Mouse (Mus musculus) adrenal gland, adult 18-20 months (tissue): ENCODE data around the gene Rnf43. TPM values are rescaled to one million over a fixed set of nuclear protein-coding genes. Genes with fewer than 3 reads are reported as not detected.

Source experiments
- microRNA-seq, 2 experiments: library from miRNA; unstranded; fragments of <30 nt; microRNA quantifications; one replicate each; pipeline ENCODE4 v1.2.0; 2021; ENCODE audit warnings: borderline number of aligned reads in 2 of 2
- total RNA-seq, 2 experiments: library from RNA; stranded (reverse); gene quantifications; 1 replicate in 1 of 2; 2 replicates in 1 of 2; pipeline ENCODE4 v1.2.3; 2021

The Rnf43 gene
- total RNA-seq, 2 experiments from 2014 or later: 4.7 to 5.1 TPM

Small RNAs within 50 kb of the gene (microRNA-seq; reads per million reads assigned to microRNA genes)
- gene Mir142: 0 reads per million in 2 experiments
- 0 reads per million in 2 experiments for gene Mir142b

Other genes with a start within 250 kb of the Rnf43 start
- gene Gm11492, start 96.1 kb upstream of the Rnf43 start, total RNA-seq: not detected
- 10 to 100 TPM; 39.9 to 63.2 TPM for gene Sept4, start 93.8 kb upstream of the Rnf43 start, total RNA-seq
- 10 to 100 TPM; 25.6 to 29.7 TPM for gene Mtmr4, start 70.6 kb upstream of the Rnf43 start, total RNA-seq
- under 1 TPM; 0.06 to 0.07 TPM for gene Hsf5, start 45.6 kb upstream of the Rnf43 start, total RNA-seq
- 10 to 100 TPM; 65.5 to 72.4 TPM for gene Supt4a, start 74.8 kb downstream of the Rnf43 start, total RNA-seq
- 1 to 10 TPM; 7.6 to 9.5 TPM for gene Tspoap1, start 97.8 kb downstream of the Rnf43 start, total RNA-seq
- not detected for gene Mpo, start 130.9 kb downstream of the Rnf43 start, total RNA-seq
- not detected for gene Lpo, start 165.6 kb downstream of the Rnf43 start, total RNA-seq
- 1 to 10 TPM; 5.9 to 8.9 TPM for gene Mks1, start 190.5 kb downstream of the Rnf43 start, total RNA-seq
- not detected for gene Epx, start 212.8 kb downstream of the Rnf43 start, total RNA-seq
- not detected for gene Olfr462, start 229.5 kb downstream of the Rnf43 start, total RNA-seq
- not detected for gene Olfr463, start 234.7 kb downstream of the Rnf43 start, total RNA-seq